Mouse (Mus musculus): ENCODE results near the gene Tmem234. TPM values are rescaled to one million over a fixed set of nuclear protein-coding genes. Genes with fewer than 3 reads are reported as not detected.

Tmem234 gene
- total RNA-seq, 2 experiments from 2014 or later, result 68.9 to 74.9 TPM

- no peak for ATAC-seq (replicated peaks; ENCODE audit: poor library complexity, severe bottlenecking)
Observed at GRCm38 (mm10) chr4:129577688-129578087, 22.8 kb upstream of the Tmem234 start.

- ATAC-seq (replicated peaks; ENCODE audit: poor library complexity, severe bottlenecking), result peak; percentile 18; the same call in 1 of the 2 replicates
Observed at GRCm38 (mm10) chr4:129578466-129578865, 22.0 kb upstream of the Tmem234 start, which contains the start of gene Fam167b. Fam167b (minus strand) TSS chr4:129578549.

GRCm38 (mm10) chr4:129580347-129580746, 20.1 kb upstream of the Tmem234 start:
- ATAC-seq (replicated peaks; ENCODE audit: poor library complexity, severe bottlenecking), result no peak

GRCm38 (mm10) chr4:129582251-129582650, 18.2 kb upstream of the Tmem234 start:
- ATAC-seq (replicated peaks; ENCODE audit: poor library complexity, severe bottlenecking), result no peak

- 0 out of 2 replicates have a peak, but pooled peaks have one; percentile 10 for ATAC-seq (replicated peaks; ENCODE audit: poor library complexity, severe bottlenecking)
Observed at GRCm38 (mm10) chr4:129584370-129584769, 16.1 kb upstream of the Tmem234 start.

- ATAC-seq (replicated peaks; ENCODE audit: poor library complexity, severe bottlenecking), result peak; percentile 82
Observed at GRCm38 (mm10) chr4:129584884-129585608, 15.4 kb upstream of the Tmem234 start.

GRCm38 (mm10) chr4:129585773-129586172, 14.7 kb upstream of the Tmem234 start:
- no peak for ATAC-seq (replicated peaks; ENCODE audit: poor library complexity, severe bottlenecking)

- no peak for ATAC-seq (replicated peaks; ENCODE audit: poor library complexity, severe bottlenecking)
Observed at GRCm38 (mm10) chr4:129586943-129587342, 13.5 kb upstream of the Tmem234 start.

GRCm38 (mm10) chr4:129588865-129589264, 11.6 kb upstream of the Tmem234 start:
- no peak for ATAC-seq (replicated peaks; ENCODE audit: poor library complexity, severe bottlenecking)

GRCm38 (mm10) chr4:129608426-129609025, 8.1 kb downstream of the Tmem234 start:
- peak; percentile 96 for ATAC-seq (replicated peaks; ENCODE audit: poor library complexity, severe bottlenecking)

GRCm38 (mm10) chr4:129609139-129609631, 8.7 kb downstream of the Tmem234 start:
- ATAC-seq (replicated peaks; ENCODE audit: poor library complexity, severe bottlenecking), result no peak

- no peak for ATAC-seq (replicated peaks; ENCODE audit: poor library complexity, severe bottlenecking)
Observed at GRCm38 (mm10) chr4:129610026-129610425, 9.6 kb downstream of the Tmem234 start.

- ATAC-seq (replicated peaks; ENCODE audit: poor library complexity, severe bottlenecking), result no peak
Observed at GRCm38 (mm10) chr4:129610472-129610871, 10.0 kb downstream of the Tmem234 start.

GRCm38 (mm10) chr4:129614093-129614492, 13.6 kb downstream of the Tmem234 start, which contains the start of gene Dcdc2b:
Dcdc2b (minus strand) TSS chr4:129614257.
- ATAC-seq (replicated peaks; ENCODE audit: poor library complexity, severe bottlenecking), result no peak

GRCm38 (mm10) chr4:129615801-129616290, 15.4 kb downstream of the Tmem234 start:
- ATAC-seq (replicated peaks; ENCODE audit: poor library complexity, severe bottlenecking), result no peak

GRCm38 (mm10) chr4:129616631-129617030, 16.2 kb downstream of the Tmem234 start:
- no peak for ATAC-seq (replicated peaks; ENCODE audit: poor library complexity, severe bottlenecking)

- ATAC-seq (replicated peaks; ENCODE audit: poor library complexity, severe bottlenecking), result no peak
Observed at GRCm38 (mm10) chr4:129617121-129617641, 16.7 kb downstream of the Tmem234 start.

GRCm38 (mm10) chr4:129618031-129618430, 17.6 kb downstream of the Tmem234 start:
- ATAC-seq (replicated peaks; ENCODE audit: poor library complexity, severe bottlenecking), result no peak

GRCm38 (mm10) chr4:129618786-129619691, 18.6 kb downstream of the Tmem234 start, which contains the start of gene Iqcc:
Iqcc (minus strand) TSS chr4:129619099.
- peak; percentile 85 for ATAC-seq (replicated peaks; ENCODE audit: poor library complexity, severe bottlenecking)

Data from granulocyte monocyte progenitor cell, adult 5-6 weeks (primary cell).